Mouse (Mus musculus): ENCODE data around the gene Tlk1. TPM values are rescaled to one million over a fixed set of nuclear protein-coding genes. Genes with fewer than 3 reads are reported as not detected.
A peak's percentile ranks its signal among the peaks of the same experiment; 100 is the strongest.

The Tlk1 gene
- polyA plus RNA-seq, 1 experiment from 2014 or later = 23.7 TPM

DNA sequence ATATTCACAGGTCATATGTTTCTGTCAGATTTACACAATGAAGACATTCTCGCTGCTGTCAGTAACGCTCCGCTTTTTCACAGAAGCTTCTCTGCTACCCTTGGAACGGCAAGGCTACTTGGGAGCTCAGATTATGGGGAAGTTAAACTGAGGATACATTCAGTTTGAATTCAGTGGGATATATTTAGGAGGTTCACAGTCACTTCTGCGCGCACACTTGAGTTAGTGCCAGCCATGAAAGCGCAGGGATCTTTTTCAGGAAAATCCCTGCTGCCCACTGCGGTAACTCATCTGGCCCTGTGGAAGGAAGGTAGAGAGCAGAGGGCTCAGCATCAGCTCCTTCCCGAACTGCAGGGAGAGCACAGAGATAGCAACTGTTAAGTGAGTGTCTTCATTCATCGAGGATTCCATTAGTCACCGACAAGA is 27.3 kb upstream of the Tlk1 start:
- Histone ChIP-seq H3K9ac (no peak overlapping the region), H3K9me3 (no peaks in the 10 kb centered on the region), H3K4me2 (peak overlapping the region; percentile 39), H3K27ac (replicated peaks) (0 out of 2 replicates have a peak overlapping the region, but pooled peaks have one; percentile 18), H3K4me3 (no peak overlapping the region), H3K27me3 (no peaks in the 10 kb centered on the region), H3K4me1 (replicated peaks) (peaks cover 11% of the 10 kb centered on the region), H3K36me3 (no peaks in the 10 kb centered on the region)
- WGBS = 44% methylated on average over 11 of the region's 11 CpGs
- no peak for ATAC-seq (ENCODE audit: low read depth)

DNA sequence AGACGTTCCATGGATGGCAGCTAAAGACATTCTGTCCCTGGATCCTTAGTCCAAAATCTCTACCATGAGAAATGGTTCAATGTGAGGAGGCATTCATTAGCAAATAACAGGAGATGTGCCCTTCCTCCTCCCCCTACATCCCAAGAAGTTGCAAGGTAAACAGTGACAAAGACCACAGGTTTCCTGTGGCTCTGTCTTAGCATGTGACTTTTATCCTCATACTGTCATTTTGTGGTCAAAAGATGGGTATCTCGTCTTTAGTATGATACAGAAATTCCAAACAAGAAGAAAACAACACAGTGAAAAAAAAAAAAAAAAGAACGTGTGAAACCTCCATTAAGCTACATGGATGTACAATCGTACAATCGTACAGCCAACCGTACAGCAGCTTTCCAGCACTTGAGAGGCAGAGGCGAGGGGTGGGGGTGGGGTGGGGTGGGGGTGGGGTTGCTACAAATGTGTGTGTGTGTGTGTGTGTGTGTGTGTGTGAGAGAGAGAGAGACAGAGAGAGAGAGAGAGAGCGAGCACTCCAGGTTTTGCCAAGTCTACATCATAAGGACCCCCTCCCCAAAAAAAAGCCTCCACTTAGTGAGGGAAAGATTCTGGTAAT is 26.8 kb upstream of the Tlk1 start:
- ATAC-seq (ENCODE audit: low read depth) = no peak
- Histone ChIP-seq H3K4me3 (no peak overlapping the region), H3K4me1 (replicated peaks) (peaks cover 11% of the 10 kb centered on the region), H3K36me3 (no peaks in the 10 kb centered on the region), H3K27ac (replicated peaks) (no peak overlapping the region), H3K9ac (no peak overlapping the region), H3K9me3 (no peaks in the 10 kb centered on the region), H3K27me3 (no peaks in the 10 kb centered on the region), H3K4me2 (peak overlapping the region; percentile 39)
- WGBS = 61% methylated on average over 8 of the region's 8 CpGs

DNA sequence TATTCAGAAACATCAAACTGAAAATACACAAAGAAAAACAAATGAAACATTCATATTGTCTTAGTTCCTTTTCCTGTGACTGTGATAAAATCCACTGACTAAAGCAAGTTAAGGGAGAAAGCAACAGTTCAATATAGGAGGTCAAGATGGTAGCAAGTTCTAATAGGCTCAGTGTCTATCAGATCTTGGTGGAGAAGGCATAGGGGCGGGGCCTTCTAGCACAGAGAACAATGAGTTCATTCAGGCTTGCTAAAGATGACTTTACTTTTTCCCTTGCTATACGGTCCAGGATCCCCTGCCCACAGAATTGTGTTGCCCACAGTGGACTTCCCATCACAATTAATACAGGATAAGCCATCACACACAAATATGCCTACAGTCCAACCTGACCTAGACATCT is 20.3 kb upstream of the Tlk1 start:
- H3K9ac ChIP-seq = no peak overlapping the region
- WGBS = 49% methylated on average over 2 of the region's 2 CpGs
- no peaks in the 10 kb centered on the region for H3K27me3 ChIP-seq
- no peak overlapping the region for H3K4me2 ChIP-seq
- H3K4me1 ChIP-seq (replicated peaks) = peaks cover 4% of the 10 kb centered on the region
- H3K27ac ChIP-seq (replicated peaks) = no peak overlapping the region
- H3K36me3 ChIP-seq = no peaks in the 10 kb centered on the region
- no peak for ATAC-seq (ENCODE audit: low read depth)
- H3K9me3 ChIP-seq = no peaks in the 10 kb centered on the region
- no peak overlapping the region for H3K4me3 ChIP-seq

DNA sequence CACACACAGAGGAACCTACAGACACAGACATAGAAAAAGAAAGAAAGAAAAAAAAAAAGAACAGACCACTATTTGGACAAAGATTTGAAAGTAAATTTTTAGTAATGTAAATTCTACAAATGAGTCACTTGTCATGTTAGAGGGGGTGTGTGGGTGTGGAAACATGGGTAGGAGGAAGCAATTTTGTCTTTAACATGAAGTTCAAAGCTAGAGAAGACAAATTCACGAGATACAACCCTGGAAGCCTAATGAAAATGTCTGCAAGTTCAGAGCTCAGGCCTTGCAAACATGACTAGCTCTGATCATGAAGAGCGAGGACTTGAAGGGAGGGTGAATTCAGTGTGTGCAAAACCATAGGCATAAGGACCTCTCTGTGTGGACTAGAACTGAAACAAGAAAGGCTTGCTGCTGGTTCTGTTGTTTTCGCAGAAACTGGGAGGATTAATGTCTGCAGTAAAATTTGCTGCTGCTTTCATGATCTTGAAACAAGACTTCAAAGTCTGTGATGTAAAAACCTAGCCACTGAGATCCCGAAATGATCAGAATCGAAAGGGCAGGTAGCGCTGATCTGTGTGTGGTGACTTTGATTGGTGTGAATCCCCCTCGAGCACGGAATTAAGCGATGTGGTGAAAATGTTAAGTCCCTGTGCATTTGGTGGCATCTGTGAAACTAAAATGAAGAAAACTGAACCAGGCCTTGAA is 19.3 kb upstream of the Tlk1 start:
- no peak overlapping the region for H3K4me2 ChIP-seq
- H3K4me1 ChIP-seq (replicated peaks) = peaks cover 4% of the 10 kb centered on the region
- H3K9me3 ChIP-seq = no peaks in the 10 kb centered on the region
- H3K4me3 ChIP-seq = no peak overlapping the region
- no peak overlapping the region for H3K27ac ChIP-seq (replicated peaks)
- WGBS = 84% methylated on average over 9 of the region's 9 CpGs
- ATAC-seq (ENCODE audit: low read depth) = no peak
- H3K9ac ChIP-seq = no peak overlapping the region
- H3K27me3 ChIP-seq = no peaks in the 10 kb centered on the region
- no peaks in the 10 kb centered on the region for H3K36me3 ChIP-seq

DNA sequence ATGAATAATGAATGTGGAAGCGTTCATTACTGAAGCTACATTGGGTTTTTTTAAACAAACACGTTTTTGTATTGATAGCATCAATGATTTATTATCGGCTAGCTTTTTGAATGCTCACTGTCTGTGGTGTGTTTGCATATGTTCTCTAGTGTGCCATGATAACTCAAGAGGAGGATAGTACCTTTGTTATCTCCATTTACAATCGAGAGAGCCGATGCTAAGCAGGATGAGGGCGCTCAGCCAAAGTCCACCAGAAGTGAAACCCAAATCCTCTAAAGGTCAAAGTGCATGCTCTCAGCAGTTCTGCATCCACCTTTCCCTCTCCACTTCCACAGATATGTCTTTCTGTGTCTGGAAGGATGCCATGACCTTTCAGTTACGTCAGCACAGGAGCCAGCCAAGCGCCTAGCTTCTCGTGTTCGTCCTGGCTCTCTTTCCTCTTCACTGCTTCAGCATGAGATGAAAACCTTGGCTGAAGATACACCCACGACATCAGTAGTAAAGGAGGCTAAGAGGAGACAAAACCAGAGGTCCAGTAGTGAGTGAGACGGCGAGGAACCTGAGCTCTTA is 16.6 kb upstream of the Tlk1 start:
- Histone ChIP-seq H3K4me3 (no peak overlapping the region), H3K27me3 (no peaks in the 10 kb centered on the region), H3K27ac (replicated peaks) (no peak overlapping the region), H3K9ac (no peak overlapping the region), H3K4me1 (replicated peaks) (peaks cover 10% of the 10 kb centered on the region), H3K36me3 (no peaks in the 10 kb centered on the region), H3K4me2 (no peak overlapping the region), H3K9me3 (no peaks in the 10 kb centered on the region)
- WGBS = 67% methylated on average over 13 of the region's 13 CpGs
- ATAC-seq (ENCODE audit: low read depth) = no peak

DNA sequence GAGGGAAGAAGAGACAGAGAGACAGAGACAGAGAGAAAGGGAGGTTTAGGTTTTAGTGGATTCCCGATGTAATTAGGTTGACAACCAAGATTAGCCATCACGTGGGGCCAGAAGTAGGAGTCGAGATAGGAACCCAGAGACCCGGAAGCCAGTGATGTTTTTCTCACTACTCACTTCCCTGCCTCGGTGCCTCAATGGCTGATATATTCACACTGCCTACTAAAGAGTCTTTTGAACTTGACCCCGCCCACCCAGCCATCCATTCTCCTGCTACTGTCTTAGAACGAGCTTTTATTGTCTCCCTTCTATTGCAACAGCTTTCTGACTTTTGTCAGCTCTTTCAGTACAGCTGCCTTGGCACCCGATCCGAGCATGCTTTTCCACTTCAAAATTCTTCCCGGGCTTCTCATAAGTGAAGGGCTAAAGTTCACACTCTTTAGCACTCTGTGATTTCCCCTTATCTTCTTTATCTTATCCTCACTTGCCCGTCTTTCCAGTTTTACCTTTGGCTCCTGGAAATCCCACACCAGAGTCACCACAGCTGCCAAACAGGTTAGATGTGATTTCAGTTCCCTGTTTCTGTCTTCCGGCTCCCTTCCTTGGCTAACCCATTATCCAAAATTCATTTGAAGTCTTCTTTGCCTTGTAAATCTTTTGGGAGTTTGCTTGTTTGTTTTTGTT is 13.1 kb upstream of the Tlk1 start:
- no peaks in the 10 kb centered on the region for H3K27me3 ChIP-seq
- H3K4me2 ChIP-seq = peak overlapping the region; percentile 22
- 23% methylated on average over 12 of the region's 12 CpGs for WGBS

DNA sequence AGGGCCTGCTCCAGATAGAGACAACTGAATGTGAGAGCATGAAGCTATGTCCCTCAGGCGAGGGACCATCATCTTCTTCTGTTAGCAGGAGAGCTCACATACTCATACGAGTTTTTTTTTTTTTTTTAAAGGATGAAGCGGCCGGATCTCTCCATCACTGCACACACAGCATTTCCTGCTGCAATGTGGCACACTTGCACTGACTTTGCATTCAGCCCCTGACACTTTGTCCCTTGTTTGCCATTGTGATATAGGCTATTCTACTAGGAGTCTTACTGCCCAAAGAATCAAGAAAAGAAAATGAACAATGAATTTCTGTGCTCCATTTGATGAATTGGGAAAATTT is 10.8 kb upstream of the Tlk1 start:
- no peak overlapping the region for H3K27ac ChIP-seq (replicated peaks)
- H3K4me3 ChIP-seq = no peak overlapping the region
- no peak overlapping the region for H3K9ac ChIP-seq
- WGBS = 77% methylated on average over 4 of the region's 4 CpGs
- no peaks in the 10 kb centered on the region for H3K36me3 ChIP-seq
- no peak overlapping the region for H3K4me2 ChIP-seq
- no peaks in the 10 kb centered on the region for H3K9me3 ChIP-seq
- no peaks in the 10 kb centered on the region for H3K27me3 ChIP-seq
- no peak for ATAC-seq (ENCODE audit: low read depth)
- H3K4me1 ChIP-seq (replicated peaks) = peaks cover 6% of the 10 kb centered on the region; the same call in 1 of the 2 replicates

More for the DNA sequence above, 13.1 kb upstream of the Tlk1 start:
- no peak overlapping the region for H3K9ac ChIP-seq
- no peaks in the 10 kb centered on the region for H3K9me3 ChIP-seq
- H3K4me1 ChIP-seq (replicated peaks) = peaks cover 10% of the 10 kb centered on the region
- H3K4me3 ChIP-seq = no peak overlapping the region
- H3K36me3 ChIP-seq = no peaks in the 10 kb centered on the region
- ATAC-seq (ENCODE audit: low read depth) = no peak
- no peak overlapping the region for H3K27ac ChIP-seq (replicated peaks)

DNA sequence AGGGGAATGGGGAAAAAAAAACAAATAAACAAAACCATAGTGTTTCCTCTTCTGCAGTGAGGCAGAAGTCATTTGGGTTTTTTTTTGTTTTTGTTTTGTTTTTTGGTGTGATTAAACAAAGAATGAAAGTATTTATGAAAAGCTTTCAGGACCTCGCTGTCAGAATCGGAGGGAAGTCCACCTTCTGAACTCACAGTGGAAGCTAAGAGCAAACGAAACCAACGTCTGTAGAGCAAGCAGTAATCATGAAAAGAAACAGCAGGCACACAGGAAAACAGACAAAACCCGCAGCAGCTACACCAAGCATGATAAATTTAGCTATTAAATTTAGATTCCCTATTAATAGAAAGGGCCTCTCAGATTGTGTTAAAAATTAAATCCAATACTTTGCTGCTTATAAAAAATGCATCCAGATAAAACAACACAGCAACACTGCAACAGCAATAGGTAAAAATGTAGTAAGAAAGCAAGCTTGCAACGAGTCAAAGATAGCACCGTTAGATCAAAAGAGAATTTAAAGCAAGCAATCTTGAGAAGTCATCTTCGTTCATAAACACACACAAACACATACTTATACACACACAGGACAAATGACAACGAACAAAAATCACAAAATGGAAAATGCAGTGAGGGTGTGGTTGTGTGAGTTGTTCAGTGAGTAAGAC is 10.2 kb upstream of the Tlk1 start:
- Histone ChIP-seq H3K36me3 (no peaks in the 10 kb centered on the region), H3K9ac (no peak overlapping the region), H3K27ac (replicated peaks) (no peak overlapping the region), H3K9me3 (no peaks in the 10 kb centered on the region), H3K4me3 (no peak overlapping the region), H3K27me3 (no peaks in the 10 kb centered on the region), H3K4me2 (no peak overlapping the region), H3K4me1 (replicated peaks) (peaks cover 6% of the 10 kb centered on the region; the same call in 1 of the 2 replicates)
- 75% methylated on average over 9 of the region's 9 CpGs for WGBS
- ATAC-seq (ENCODE audit: low read depth) = no peak

DNA sequence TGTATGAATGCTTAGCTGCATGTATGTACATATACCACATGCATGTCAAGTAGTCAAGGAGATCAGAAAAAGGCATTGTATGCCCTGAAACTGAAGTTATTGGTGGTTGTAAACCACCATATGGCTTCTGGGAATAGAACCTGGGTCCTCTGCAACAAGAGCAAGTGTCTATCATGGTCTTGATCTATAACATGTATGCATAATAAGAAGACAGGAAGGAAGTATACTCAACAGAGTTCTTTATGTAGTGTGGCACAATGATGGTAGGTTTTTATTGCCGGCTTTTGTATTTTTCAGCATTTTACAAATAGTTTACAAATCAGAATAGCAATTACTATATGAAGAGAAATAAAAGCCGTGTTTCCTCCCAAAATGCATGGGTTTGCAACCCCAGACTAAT is 9.7 kb upstream of the Tlk1 start:
- no peak for ATAC-seq (ENCODE audit: low read depth)
- no peaks in the 10 kb centered on the region for H3K27me3 ChIP-seq
- H3K9me3 ChIP-seq = no peaks in the 10 kb centered on the region
- 85% methylated on average over 2 of the region's 2 CpGs for WGBS
- no peak overlapping the region for H3K9ac ChIP-seq
- peaks cover 6% of the 10 kb centered on the region; the same call in 1 of the 2 replicates for H3K4me1 ChIP-seq (replicated peaks)
- H3K4me3 ChIP-seq = no peak overlapping the region
- H3K27ac ChIP-seq (replicated peaks) = no peak overlapping the region
- no peak overlapping the region for H3K4me2 ChIP-seq
- no peaks in the 10 kb centered on the region for H3K36me3 ChIP-seq

DNA sequence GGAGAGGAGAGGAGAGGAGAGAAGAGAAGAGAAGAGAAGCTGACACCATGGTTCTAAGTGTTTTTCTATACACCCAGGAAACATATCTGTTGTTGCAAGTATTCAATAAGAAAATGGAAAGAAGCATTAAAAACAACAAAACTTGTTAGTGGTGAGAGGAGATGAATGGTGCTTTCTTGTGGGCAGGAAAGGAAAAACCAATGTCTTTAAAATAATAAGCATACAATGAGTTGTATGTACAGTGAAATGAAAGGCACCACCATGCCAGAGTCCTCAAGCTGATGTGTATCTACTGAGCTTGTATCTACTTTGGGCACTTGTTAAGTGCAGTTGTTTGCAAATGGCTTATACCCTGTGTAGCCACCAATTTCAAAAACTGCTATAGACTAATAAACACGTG is 7.7 kb upstream of the Tlk1 start:
- Histone ChIP-seq H3K9me3 (no peaks in the 10 kb centered on the region), H3K9ac (no peak overlapping the region), H3K4me2 (no peak overlapping the region), H3K4me3 (no peak overlapping the region), H3K36me3 (no peaks in the 10 kb centered on the region), H3K27me3 (no peaks in the 10 kb centered on the region), H3K4me1 (replicated peaks) (no peaks in the 10 kb centered on the region), H3K27ac (replicated peaks) (no peak overlapping the region)
- 49% methylated on average over 1 of the region's 1 CpGs for WGBS
- ATAC-seq (ENCODE audit: low read depth) = no peak

DNA sequence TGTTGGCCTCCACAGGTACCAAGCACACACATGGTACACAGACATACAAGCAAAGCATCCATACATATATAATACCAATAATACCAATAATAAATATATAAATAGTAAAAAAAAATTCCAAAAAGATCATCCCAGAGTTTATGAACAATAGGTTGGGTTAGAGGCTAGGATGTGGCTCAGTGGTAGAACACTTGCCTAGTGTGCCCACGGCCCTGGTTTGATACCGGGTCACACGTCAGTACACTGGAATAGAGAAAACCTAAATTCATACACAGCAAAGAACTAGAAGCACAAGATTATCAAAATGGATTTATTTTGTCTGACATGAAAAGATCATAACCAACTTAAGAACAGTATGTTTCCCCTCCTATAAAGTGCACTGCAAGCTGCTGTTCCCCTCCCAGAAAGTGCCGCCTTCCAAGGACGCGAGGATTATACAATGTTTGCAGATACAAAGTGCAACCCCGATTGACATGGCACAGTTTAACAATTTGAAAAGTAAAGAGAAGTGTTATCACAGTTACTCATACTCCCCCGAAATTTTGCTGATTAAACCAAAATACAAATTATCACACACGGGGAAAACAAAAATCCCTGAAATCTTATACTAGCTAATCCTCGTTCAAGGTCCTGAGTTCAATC is 6.3 kb upstream of the Tlk1 start:
- H3K4me2 ChIP-seq = no peak overlapping the region
- 0 out of 2 replicates have a peak, but pooled peaks cover 2% of the 10 kb centered on the region for H3K27me3 ChIP-seq
- no peak overlapping the region for H3K27ac ChIP-seq (replicated peaks)
- no peaks in the 10 kb centered on the region for H3K4me1 ChIP-seq (replicated peaks)
- H3K36me3 ChIP-seq = no peaks in the 10 kb centered on the region
- 90% methylated on average over 10 of the region's 10 CpGs for WGBS
- H3K9ac ChIP-seq = no peak overlapping the region
- H3K9me3 ChIP-seq = no peaks in the 10 kb centered on the region
- H3K4me3 ChIP-seq = no peak overlapping the region
- no peak for ATAC-seq (ENCODE audit: low read depth)

Data from neural tube, embryonic 13.5 days (tissue).